Comparison of ENCODE assay signal across 18 mouse cellular contexts in the genomic region with DNA sequence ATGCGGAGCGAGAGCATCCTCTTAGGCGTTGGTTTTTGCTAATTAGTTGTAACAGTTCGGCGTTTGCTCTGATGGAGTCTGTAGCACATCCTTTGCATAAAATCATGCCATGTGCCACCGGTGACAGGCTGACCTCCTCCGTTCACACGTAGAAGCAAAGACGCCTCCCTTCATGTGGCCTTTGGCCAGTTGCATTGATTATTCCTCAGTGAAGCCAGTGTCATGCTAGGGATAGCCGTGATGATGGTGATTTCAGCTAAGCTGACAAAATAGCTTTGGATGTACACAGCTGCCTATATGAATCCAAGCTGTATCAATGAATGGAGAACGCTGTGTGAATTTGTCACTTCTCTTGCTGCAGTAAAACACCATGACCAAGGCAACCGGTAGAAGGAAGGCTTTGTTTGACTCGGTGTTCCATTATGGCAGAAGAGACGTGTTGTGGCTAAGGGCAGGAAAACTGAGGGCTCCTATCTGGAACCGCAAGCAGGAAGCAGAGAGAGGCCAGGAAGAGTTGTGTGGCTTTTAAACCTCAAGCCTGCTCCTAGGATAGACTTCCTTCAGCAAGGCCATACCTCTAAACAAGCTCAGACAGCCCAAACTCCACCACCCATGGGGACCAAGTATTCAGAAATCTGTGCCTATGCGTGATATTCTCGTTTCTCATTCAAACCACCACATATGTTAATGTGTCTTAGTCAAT.
DNase-seq lines count a peak whose midpoint lies in the region; ATAC-seq and TF ChIP-seq lines count a peak whose summit lies in the region.
"Had no signal": no experiment of that assay in that cellular context is flagged by ENCODE, and none has a peak within 500 bp of the region (broad histone marks: within the 10 kb centered on the region; RNA-seq: fewer than 3 reads in every experiment).

No protein-coding gene starts in this region.

- no peak for TF ChIP-seq CTCF in gastrocnemius, adult 2 months (IDR thresholded peaks at IDR 0.05)

- H3K9me3 ChIP-seq in liver, embryonic 16.5 days (replicated peaks; ENCODE audit: control insufficient read depth, low read length) = no peaks in the 10 kb centered on the region
- H3K9me3 ChIP-seq in liver, embryonic 12.5 days (replicated peaks) = no peaks in the 10 kb centered on the region
- H3K9me3 ChIP-seq: embryonic facial prominence, embryonic 10.5 days; embryonic facial prominence, embryonic 15.5 days; forebrain, embryonic 15.5 days; heart, embryonic 10.5 days; heart, embryonic 15.5 days; hindbrain, embryonic 13.5 days; midbrain, embryonic 15.5 days; neural tube, embryonic 15.5 days had no signal

- intact Hi-C loops in gastrocnemius, adult 2 months (cut with DNase I) = loop anchor here (2.0 to 5.0 kb wide), 2 partner anchors 97 to 489 kb away; no protein-coding TSS in a partner anchor

- no peak overlapping the region for H3K4me2 ChIP-seq in liver, embryonic 16.5 days (ENCODE audit: low read depth, low read length)
- H3K4me2 ChIP-seq in liver, embryonic 12.5 days = no peak overlapping the region
- H3K4me2 ChIP-seq: embryonic facial prominence, embryonic 15.5 days; forebrain, embryonic 15.5 days; heart, embryonic 15.5 days; hindbrain, embryonic 13.5 days; midbrain, embryonic 15.5 days; neural tube, embryonic 15.5 days had no signal

- no peak for DNase-seq in gastrocnemius, adult 2 months
- no peak for DNase-seq in gastrocnemius, postnatal 10 days
- no peak for DNase-seq in thymus, postnatal 0 days (ENCODE audit: low spot score)
- DNase-seq: kidney, adult 11 months; lung, adult 2 months; right cerebral cortex, postnatal 14 days had no signal

- peak; percentile 30; the same call in 1 of the 2 replicates for ATAC-seq in liver, embryonic 16.5 days (ENCODE audit: low read depth)
- ATAC-seq in liver, embryonic 12.5 days = no peak
- ATAC-seq in common myeloid progenitor, adult 5-6 weeks (replicated peaks; ENCODE audit: low read depth, poor library complexity, severe bottlenecking) = peak; percentile 82
- ATAC-seq in megakaryocyte-erythroid progenitor cell, adult 5-6 weeks (replicated peaks; ENCODE audit: low FRiP score, low TSS enrichment, poor library complexity, severe bottlenecking) = peak; percentile 24; the same call in 1 of the 2 replicates
- ATAC-seq: midbrain, embryonic 15.5 days had no signal

- no peaks in the 10 kb centered on the region for H3K27me3 ChIP-seq in liver, embryonic 16.5 days (ENCODE audit: control insufficient read depth, insufficient read depth, low read depth, low read length)
- H3K27me3 ChIP-seq in liver, embryonic 12.5 days (replicated peaks) = no peaks in the 10 kb centered on the region
- H3K27me3 ChIP-seq: embryonic facial prominence, embryonic 15.5 days; forebrain, embryonic 15.5 days; heart, embryonic 15.5 days; hindbrain, embryonic 13.5 days; midbrain, embryonic 15.5 days; neural tube, embryonic 15.5 days had no signal

- peak overlapping the region; percentile 93 for H3K27ac ChIP-seq in gastrocnemius, adult 2 months
- no peak overlapping the region for H3K27ac ChIP-seq in liver, embryonic 16.5 days (ENCODE audit: low read length)
- no peak overlapping the region for H3K27ac ChIP-seq in liver, embryonic 12.5 days
- H3K27ac ChIP-seq: embryonic facial prominence, embryonic 10.5 days; embryonic facial prominence, embryonic 15.5 days; forebrain, embryonic 15.5 days; heart, embryonic 10.5 days; heart, embryonic 15.5 days; hindbrain, embryonic 13.5 days; midbrain, embryonic 15.5 days; neural tube, embryonic 15.5 days had no signal

- H3K4me1 ChIP-seq in liver, embryonic 16.5 days (ENCODE audit: control insufficient read depth, low read depth, low read length) = peaks cover 4% of the 10 kb centered on the region
- H3K4me1 ChIP-seq in liver, embryonic 12.5 days = peaks cover 22% of the 10 kb centered on the region

- H3K9ac ChIP-seq in liver, embryonic 16.5 days (ENCODE audit: low read depth, low read length) = no peak overlapping the region
- H3K9ac ChIP-seq in liver, embryonic 12.5 days = no peak overlapping the region
- H3K9ac ChIP-seq: embryonic facial prominence, embryonic 15.5 days; forebrain, embryonic 15.5 days; heart, embryonic 15.5 days; hindbrain, embryonic 13.5 days; neural tube, embryonic 15.5 days had no signal

- 46% methylated on average over 17 of the region's 17 CpGs for WGBS in liver, embryonic 16.5 days (ENCODE audit: insufficient replicate concordance)
- 53% methylated on average over 17 of the region's 17 CpGs for WGBS in liver, embryonic 12.5 days (ENCODE audit: insufficient replicate concordance)

- no peak overlapping the region for H3K4me3 ChIP-seq in gastrocnemius, adult 2 months
- no peak overlapping the region for H3K4me3 ChIP-seq in liver, embryonic 16.5 days (ENCODE audit: low read depth, low read length)
- H3K4me3 ChIP-seq in liver, embryonic 12.5 days = no peak overlapping the region
- H3K4me3 ChIP-seq: embryonic facial prominence, embryonic 10.5 days; embryonic facial prominence, embryonic 15.5 days; forebrain, embryonic 15.5 days; heart, embryonic 10.5 days; heart, embryonic 15.5 days; hindbrain, embryonic 13.5 days; midbrain, embryonic 15.5 days; neural tube, embryonic 15.5 days had no signal

- H3K36me3 ChIP-seq in liver, embryonic 16.5 days (ENCODE audit: control insufficient read depth, insufficient read depth) = no peaks in the 10 kb centered on the region
- no peaks in the 10 kb centered on the region for H3K36me3 ChIP-seq in liver, embryonic 12.5 days
- H3K36me3 ChIP-seq: embryonic facial prominence, embryonic 10.5 days; embryonic facial prominence, embryonic 15.5 days; forebrain, embryonic 15.5 days; heart, embryonic 10.5 days; heart, embryonic 15.5 days; hindbrain, embryonic 13.5 days; midbrain, embryonic 15.5 days; neural tube, embryonic 15.5 days had no signal
